In genomic region chr10:75898039-75898564, GRCm38 (mm10) we compare ENCODE assay signal across 13 mouse cellular contexts. TPM values are rescaled to one million over a fixed set of nuclear protein-coding genes. Genes with fewer than 3 reads are reported as not detected.
DNase-seq lines count a peak whose midpoint lies in the region; ATAC-seq and TF ChIP-seq lines count a peak whose summit lies in the region.
"Had no signal": no experiment of that assay in that cellular context is flagged by ENCODE, and none has a peak within 500 bp of the region (broad histone marks: within the 10 kb centered on the region; RNA-seq: fewer than 3 reads in every experiment).

No protein-coding gene starts in this region.

- peak overlapping the region; percentile 22; the same call in 1 of the 2 replicates for H3K9ac ChIP-seq in heart, embryonic 15.5 days
- H3K9ac ChIP-seq: forebrain, embryonic 15.5 days; liver, embryonic 13.5 days had no signal

- H3K27ac ChIP-seq in heart, embryonic 15.5 days, result peak overlapping the region; percentile 88
- H3K27ac ChIP-seq in testis, adult 2 months (ENCODE audit: control insufficient read depth, insufficient read depth, low read depth, low read length), result peak overlapping the region; percentile 35; the same call in 1 of the 2 replicates
- H3K27ac ChIP-seq: forebrain, embryonic 15.5 days; limb, embryonic 10.5 days; liver, embryonic 13.5 days; midbrain, embryonic 10.5 days had no signal

- H3K27me3 ChIP-seq in heart, embryonic 15.5 days, result no peaks in the 10 kb centered on the region
- no peaks in the 10 kb centered on the region for H3K27me3 ChIP-seq in testis, adult 2 months (ENCODE audit: control insufficient read depth, insufficient read depth, low read length)
- H3K27me3 ChIP-seq: forebrain, embryonic 15.5 days; liver, embryonic 13.5 days had no signal

- H3K4me2 ChIP-seq in heart, embryonic 15.5 days, result no peak overlapping the region
- H3K4me2 ChIP-seq: forebrain, embryonic 15.5 days; liver, embryonic 13.5 days had no signal

- TF ChIP-seq CTCF in testis, adult 2 months (IDR thresholded peaks at IDR 0.05; ENCODE audit: control insufficient read depth, insufficient read depth, insufficient replicate concordance, low read depth, low read length), result no peak

- H3K9me3 ChIP-seq in heart, embryonic 15.5 days (replicated peaks), result no peaks in the 10 kb centered on the region
- H3K9me3 ChIP-seq: forebrain, embryonic 15.5 days; G1E; limb, embryonic 10.5 days; liver, embryonic 13.5 days; midbrain, embryonic 10.5 days had no signal

- H3K36me3 ChIP-seq in heart, embryonic 15.5 days, result peaks cover 56% of the 10 kb centered on the region
- no peaks in the 10 kb centered on the region for H3K36me3 ChIP-seq in testis, adult 2 months (ENCODE audit: control insufficient read depth, insufficient read depth, low read length)

- DNase-seq in adrenal gland, postnatal 14 days, result peak; percentile 31
- no peak for DNase-seq in adrenal gland, postnatal 4 days (ENCODE audit: low spot score in 2 of 2)
- DNase-seq in heart, adult 18-20 months, result no peak
- no peak for DNase-seq in testis, postnatal 10 days (ENCODE audit: low spot score)
- DNase-seq in embryo, embryonic 11 days, result no peak
- no peak for DNase-seq in cerebellum, postnatal 4 days (ENCODE audit: low spot score in 2 of 2)

- no peak overlapping the region for H3K4me3 ChIP-seq in heart, embryonic 15.5 days
- H3K4me3 ChIP-seq in testis, adult 2 months (ENCODE audit: control insufficient read depth, low read depth, low read length), result no peak overlapping the region
- H3K4me3 ChIP-seq: forebrain, embryonic 15.5 days; limb, embryonic 10.5 days; liver, embryonic 13.5 days; midbrain, embryonic 10.5 days had no signal

- 70% methylated on average over 6 of the region's 6 CpGs for WGBS in heart, embryonic 15.5 days

- H3K4me1 ChIP-seq in heart, embryonic 15.5 days (replicated peaks), result peaks cover 32% of the 10 kb centered on the region
- peaks cover 18% of the 10 kb centered on the region for H3K4me1 ChIP-seq in testis, adult 2 months (ENCODE audit: control insufficient read depth, insufficient read depth, low read length)

- no peak for TF ChIP-seq POLR2A in testis, adult 2 months (IDR thresholded peaks at IDR 0.05; ENCODE audit: control insufficient read depth, low read depth, low read length)

- ATAC-seq in heart, embryonic 15.5 days (replicated peaks; ENCODE audit: insufficient number of reproducible peaks, insufficient read depth, low FRiP score, low read depth), result no peak
- ATAC-seq: forebrain, embryonic 15.5 days had no signal

RNA-seq across cellular contexts. Expression of gene Derl3, which starts 4.9 kb away (rescaled TPM):
- total RNA-seq in adrenal gland, postnatal 14 days (2021), result 1.8 and 1.9 TPM in 2 replicates
- 1 to 10 TPM; 3.0 to 6.0 TPM for total RNA-seq in adrenal gland, postnatal 4 days (2021)
- polyA plus RNA-seq in heart, embryonic 15.5 days (2015; fragmentation: Nextera tagmentation; extraction: Ambion mirVana), result 1.4 and 1.9 TPM in 2 replicates
- under 1 TPM; 0.57 to 0.74 TPM for total RNA-seq in heart, adult 18-20 months (2021)
- 120 and 145 TPM in 2 replicates for polyA plus RNA-seq in testis, adult 2 months (2012; rRNA removed)
- polyA plus RNA-seq: G1E had no signal

RNA-seq across cellular contexts. Expression of gene Smarcb1, which starts 23.3 kb away (rescaled TPM):
- total RNA-seq in adrenal gland, postnatal 14 days (2021), result 75.0 and 79.3 TPM in 2 replicates
- total RNA-seq in adrenal gland, postnatal 4 days (2021), result 10 to 100 TPM; 91.2 to 95.2 TPM
- polyA plus RNA-seq in heart, embryonic 15.5 days (2015; fragmentation: Nextera tagmentation; extraction: Ambion mirVana), result 93.7 and 118 TPM in 2 replicates
- total RNA-seq in heart, adult 18-20 months (2021), result 10 to 100 TPM; 20.5 to 24.2 TPM
- 41.7 and 43.9 TPM in 2 replicates for polyA plus RNA-seq in testis, adult 2 months (2012; rRNA removed)

RNA-seq across cellular contexts. Expression of gene Chchd10, which starts 34.8 kb away (rescaled TPM):
- total RNA-seq in adrenal gland, postnatal 14 days (2021), result 1,334 and 1,341 TPM in 2 replicates
- total RNA-seq in adrenal gland, postnatal 4 days (2021), result 100 to 1,000 TPM; 310 to 396 TPM
- polyA plus RNA-seq in heart, embryonic 15.5 days (2015; fragmentation: Nextera tagmentation; extraction: Ambion mirVana), result 530 and 565 TPM in 2 replicates
- total RNA-seq in heart, adult 18-20 months (2021), result 1,000 to 10,000 TPM; 1,749 to 1,983 TPM
- 64.5 and 78.9 TPM in 2 replicates for polyA plus RNA-seq in testis, adult 2 months (2012; rRNA removed)

RNA-seq across cellular contexts. Expression of gene Mif, which starts 38.1 kb away (rescaled TPM):
- 259 and 296 TPM in 2 replicates for total RNA-seq in adrenal gland, postnatal 14 days (2021)
- total RNA-seq in adrenal gland, postnatal 4 days (2021), result 100 to 1,000 TPM; 294 to 301 TPM
- polyA plus RNA-seq in heart, embryonic 15.5 days (2015; fragmentation: Nextera tagmentation; extraction: Ambion mirVana), result 1,758 and 1,798 TPM in 2 replicates
- 100 to 1,000 TPM; 215 to 232 TPM for total RNA-seq in heart, adult 18-20 months (2021)
- polyA plus RNA-seq in testis, adult 2 months (2012; rRNA removed), result 261 and 275 TPM in 2 replicates

RNA-seq across cellular contexts. Expression of gene Mmp11, which starts 38.2 kb away (rescaled TPM):
- 7.9 and 8.6 TPM in 2 replicates for total RNA-seq in adrenal gland, postnatal 14 days (2021)
- total RNA-seq in adrenal gland, postnatal 4 days (2021), result 10 to 100 TPM; 14.7 to 19.0 TPM
- polyA plus RNA-seq in heart, embryonic 15.5 days (2015; fragmentation: Nextera tagmentation; extraction: Ambion mirVana), result 25.6 and 38.1 TPM in 2 replicates
- 1 to 10 TPM; 5.0 to 5.2 TPM for total RNA-seq in heart, adult 18-20 months (2021)
- polyA plus RNA-seq in testis, adult 2 months (2012; rRNA removed), result 6.9 and 7.5 TPM in 2 replicates
- polyA plus RNA-seq: G1E had no signal
